Mouse (Mus musculus) embryonic facial prominence, embryonic 14.5 days (tissue): Measurements from ENCODE around the gene Fbxo4. TPM values are rescaled to one million over a fixed set of nuclear protein-coding genes. Genes with fewer than 3 reads are reported as not detected.

ENCODE experiments used
- ATAC-seq: fragments of 200-750 bp; cut with Nextera tagmentation; 2 replicates; pipeline ENCODE4 v1.8.0; 2017; ENCODE audit warnings: low read depth, moderate number of reproducible peaks, moderate TSS enrichment
- DNase-seq: peaks from one replicate; pipeline ENCODE4 v3.0.0-alpha.2; 2015; ENCODE audit warnings: low spot score
- H3K27ac ChIP-seq: fragments of 300-500 bp; sonication (generic); replicated peaks from 2 replicates; pipeline ENCODE4 v1.5.1; 2014; ENCODE audit warnings: low read depth, mild to moderate bottlenecking, low read length, moderate library complexity
- H3K27me3 ChIP-seq: fragments of 300-500 bp; sonication (generic); replicated peaks from 2 replicates; pipeline ENCODE4 v1.6.1; 2014; ENCODE audit warnings: low read length; ENCODE audit not compliant: control insufficient read depth, insufficient read depth
- H3K36me3 ChIP-seq: fragments of 300-500 bp; sonication (generic); 2 replicates; pipeline ENCODE4 v1.6.1; 2014; ENCODE audit warnings: low read length, mixed read lengths; ENCODE audit not compliant: control insufficient read depth, insufficient read depth
- H3K4me1 ChIP-seq: fragments of 300-500 bp; sonication (generic); 2 replicates; pipeline ENCODE4 v1.6.1; 2014; ENCODE audit warnings: antibody characterized with exemption, low read length; ENCODE audit not compliant: control insufficient read depth, insufficient read depth
- H3K4me2 ChIP-seq: fragments of 300-500 bp; sonication (generic); 2 replicates; pipeline ENCODE4 v1.6.1; 2014; ENCODE audit warnings: low read depth, mild to moderate bottlenecking, low read length, moderate library complexity, mixed read lengths
- H3K4me3 ChIP-seq: fragments of 300-500 bp; sonication (generic); 2 replicates; pipeline ENCODE4 v1.5.1; 2014; ENCODE audit warnings: low read depth, mild to moderate bottlenecking, low read length
- H3K9ac ChIP-seq: fragments of 300-500 bp; sonication (generic); 2 replicates; pipeline ENCODE4 v1.6.1; 2014; ENCODE audit warnings: low read depth, mild to moderate bottlenecking, low read length, moderate library complexity, mixed read lengths
- H3K9me3 ChIP-seq: fragments of 300-500 bp; sonication (generic); 2 replicates; pipeline ENCODE4 v1.6.1; 2016; ENCODE audit warnings: low read length; ENCODE audit not compliant: control insufficient read depth
- WGBS: fragments of 180-500 bp; shearing (Covaris S2); extraction: QIAGEN DNeasy Blood & Tissue Kit; methylation state at CpG from one replicate; pipeline ENCODE4 v1.1.7; 2014; 5-methylcytosine and 5-hydroxymethylcytosine counted together
- polyA plus RNA-seq: library from polyadenylated mRNA; unstranded; fragments of >200 nt; fragmentation: Nextera tagmentation; extraction: Ambion mirVana; gene quantifications from 2 replicates; pipeline ENCODE4 v1.2.1, GENCODE M21; 2014

The Fbxo4 gene
- polyA plus RNA-seq, 1 experiment from 2014 or later: 12.0 TPM

DNA sequence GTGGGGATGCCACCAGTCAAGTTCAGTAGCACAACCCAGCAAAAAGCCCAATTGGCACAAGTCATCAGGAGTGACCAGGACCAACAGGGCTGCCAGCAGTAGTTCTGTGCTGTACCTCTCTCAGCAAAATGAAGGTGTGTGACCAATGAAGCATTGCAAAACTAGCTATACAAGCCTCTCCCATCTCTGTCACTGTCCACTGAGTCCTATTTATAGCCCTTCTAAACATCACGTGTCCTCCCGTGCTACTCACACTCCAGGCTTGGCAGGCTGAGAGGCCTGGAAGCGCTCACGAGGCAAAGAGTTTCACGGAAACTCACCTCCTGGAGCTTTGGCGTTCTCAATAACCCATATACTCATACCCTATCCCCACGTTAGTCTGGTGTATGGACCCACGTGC is 17.1 kb downstream of the Fbxo4 start:
- WGBS: 84% methylated on average over 8 of the region's 8 CpGs
- ATAC-seq: no peak
- H3K27me3 ChIP-seq: no peaks in the 10 kb centered on the region

GRCm38 (mm10) chr15:3960094-3960493 is 19.3 kb downstream of the Fbxo4 start:
- H3K9me3 ChIP-seq: no peaks in the 10 kb centered on the region
- no peaks in the 10 kb centered on the region for H3K36me3 ChIP-seq
- WGBS: 36% methylated on average over 1 of the region's 1 CpGs
- DNase-seq: peak; percentile 5
- ATAC-seq: no peak
- H3K9ac ChIP-seq: no peak overlapping the region
- H3K4me3 ChIP-seq: no peak overlapping the region
- H3K4me1 ChIP-seq: no peaks in the 10 kb centered on the region
- H3K27me3 ChIP-seq: no peaks in the 10 kb centered on the region
- H3K27ac ChIP-seq: no peak overlapping the region
- H3K4me2 ChIP-seq: no peak overlapping the region

More for the DNA sequence above, 17.1 kb downstream of the Fbxo4 start:
- DNase-seq: no peak
- Histone ChIP-seq H3K27ac (no peak overlapping the region), H3K4me1 (no peaks in the 10 kb centered on the region), H3K9me3 (no peaks in the 10 kb centered on the region), H3K4me2 (no peak overlapping the region), H3K9ac (no peak overlapping the region), H3K4me3 (no peak overlapping the region), H3K36me3 (0 out of 2 replicates have a peak, but pooled peaks cover 3% of the 10 kb centered on the region)

DNA sequence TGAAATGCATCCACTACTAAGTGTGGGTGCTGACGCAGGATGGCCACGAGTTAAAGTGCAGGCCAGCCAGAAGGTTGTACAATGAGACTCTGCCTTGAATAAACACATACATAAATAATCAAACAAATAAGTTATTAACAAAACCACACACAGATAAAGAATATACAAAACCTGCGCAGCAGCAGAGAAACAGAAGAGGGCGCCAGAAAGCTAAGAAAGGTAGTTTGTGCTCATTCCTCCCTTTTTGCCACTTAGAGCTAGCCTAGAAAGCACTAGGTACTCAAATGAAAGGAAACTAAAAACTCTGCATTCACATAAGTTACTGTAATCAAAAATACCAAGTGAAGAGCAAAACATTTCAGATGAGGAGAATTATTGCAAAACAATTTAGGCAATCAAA is 21.4 kb downstream of the Fbxo4 start:
- H3K27ac ChIP-seq: no peak overlapping the region
- no peaks in the 10 kb centered on the region for H3K9me3 ChIP-seq
- no peaks in the 10 kb centered on the region for H3K36me3 ChIP-seq
- H3K4me3 ChIP-seq: no peak overlapping the region
- 0 out of 2 replicates have a peak overlapping the region, but pooled peaks have one; percentile 8 for H3K9ac ChIP-seq
- H3K4me1 ChIP-seq: no peaks in the 10 kb centered on the region
- no peaks in the 10 kb centered on the region for H3K27me3 ChIP-seq
- no peak overlapping the region for H3K4me2 ChIP-seq
- ATAC-seq (no peak), DNase-seq (peak; percentile 71)
- 37% methylated on average over 4 of the region's 4 CpGs for WGBS

DNA sequence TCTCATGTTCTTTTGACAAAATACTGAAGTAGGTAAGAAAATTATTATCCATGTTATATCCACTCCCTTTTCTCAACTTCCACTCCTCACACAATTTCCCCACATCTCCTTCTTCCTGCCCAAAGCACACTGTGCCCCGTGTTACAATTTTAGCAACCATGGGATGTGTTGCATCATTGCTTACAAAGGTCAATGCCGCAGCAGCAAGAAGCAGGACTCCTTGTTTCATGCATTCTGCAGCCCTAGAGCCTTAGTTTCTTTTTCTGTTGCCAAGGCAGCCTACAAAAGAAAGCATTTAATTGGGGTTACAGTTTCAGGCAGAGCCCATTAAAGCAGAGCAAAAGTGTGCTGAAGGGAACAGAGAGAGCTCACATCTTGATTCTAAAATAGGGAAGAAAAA is 24.4 kb downstream of the Fbxo4 start:
- H3K36me3 ChIP-seq: no peaks in the 10 kb centered on the region
- 87% methylated on average over 2 of the region's 2 CpGs for WGBS
- H3K4me2 ChIP-seq: no peak overlapping the region
- H3K27me3 ChIP-seq: no peaks in the 10 kb centered on the region
- DNase-seq (no peak), ATAC-seq (no peak)
- H3K9me3 ChIP-seq: no peaks in the 10 kb centered on the region
- no peak overlapping the region for H3K27ac ChIP-seq
- H3K4me1 ChIP-seq: no peaks in the 10 kb centered on the region
- H3K9ac ChIP-seq: no peak overlapping the region
- H3K4me3 ChIP-seq: no peak overlapping the region

DNA sequence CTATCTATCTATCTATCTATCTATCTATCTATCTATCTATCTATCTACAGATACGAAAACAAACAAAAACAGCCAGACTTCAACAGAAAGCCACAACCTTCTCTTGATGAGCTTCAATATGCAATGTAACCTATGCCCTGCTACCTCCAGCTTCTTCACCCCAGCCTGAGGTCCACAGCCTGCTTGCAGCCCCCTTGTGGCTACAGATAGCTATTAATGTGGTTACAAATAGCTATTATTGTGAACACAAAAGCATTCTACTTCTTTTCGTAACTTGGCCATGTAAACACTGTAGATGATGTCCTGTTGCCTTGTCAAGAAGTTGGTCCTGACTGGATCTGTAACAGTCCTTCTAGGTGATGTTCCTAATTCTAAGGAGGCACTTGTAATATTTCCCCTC is 41.2 kb downstream of the Fbxo4 start:
- ATAC-seq (no peak), DNase-seq (no peak)
- WGBS: 94% methylated on average over 2 of the region's 2 CpGs

GRCm38 (mm10) chr15:3936056-3936455 is 43.3 kb downstream of the Fbxo4 start:
- H3K9ac ChIP-seq: no peak overlapping the region
- DNase-seq (no peak), ATAC-seq (no peak)
- H3K4me1 ChIP-seq: no peaks in the 10 kb centered on the region
- H3K27me3 ChIP-seq: no peaks in the 10 kb centered on the region
- no peaks in the 10 kb centered on the region for H3K9me3 ChIP-seq
- WGBS: 87% methylated on average over 3 of the region's 3 CpGs
- no peak overlapping the region for H3K27ac ChIP-seq
- no peak overlapping the region for H3K4me3 ChIP-seq
- no peaks in the 10 kb centered on the region for H3K36me3 ChIP-seq
- no peak overlapping the region for H3K4me2 ChIP-seq

More for the DNA sequence above, 41.2 kb downstream of the Fbxo4 start:
- H3K27ac ChIP-seq: no peak overlapping the region
- no peak overlapping the region for H3K9ac ChIP-seq
- no peaks in the 10 kb centered on the region for H3K9me3 ChIP-seq
- H3K4me2 ChIP-seq: no peak overlapping the region
- no peaks in the 10 kb centered on the region for H3K4me1 ChIP-seq
- no peaks in the 10 kb centered on the region for H3K36me3 ChIP-seq
- H3K27me3 ChIP-seq: no peaks in the 10 kb centered on the region
- no peak overlapping the region for H3K4me3 ChIP-seq

GRCm38 (mm10) chr15:3933466-3933865 is 45.9 kb downstream of the Fbxo4 start:
- no peak for ATAC-seq
- no peak overlapping the region for H3K9ac ChIP-seq
- WGBS: 78% methylated on average over 4 of the region's 4 CpGs

DNA sequence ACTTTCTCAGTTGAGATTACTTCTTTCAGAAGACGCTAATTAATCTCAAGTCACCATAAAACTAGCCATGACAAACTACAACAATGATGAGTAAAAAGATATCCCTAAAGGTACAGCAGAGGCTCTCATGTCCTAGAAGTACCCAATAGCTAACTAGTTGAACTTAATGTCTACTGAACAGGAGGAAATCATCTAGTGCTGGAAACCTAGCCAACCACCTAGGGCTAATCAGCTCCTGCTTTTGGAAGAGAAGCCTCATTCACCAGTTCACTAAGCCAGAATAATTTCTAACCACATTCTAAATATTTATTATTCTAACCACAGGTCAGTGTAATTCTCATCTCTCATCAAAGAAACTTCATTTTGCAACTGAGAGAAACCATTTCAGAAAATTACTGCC is 47.4 kb downstream of the Fbxo4 start:
- no peaks in the 10 kb centered on the region for H3K9me3 ChIP-seq
- 93% methylated on average over 1 of the region's 1 CpGs for WGBS
- H3K36me3 ChIP-seq: no peaks in the 10 kb centered on the region
- no peaks in the 10 kb centered on the region for H3K27me3 ChIP-seq
- H3K9ac ChIP-seq: no peak overlapping the region
- DNase-seq: no peak
- H3K4me2 ChIP-seq: no peak overlapping the region
- H3K4me3 ChIP-seq: no peak overlapping the region
- H3K4me1 ChIP-seq: no peaks in the 10 kb centered on the region
- no peak for ATAC-seq
- H3K27ac ChIP-seq: no peak overlapping the region

More at GRCm38 (mm10) chr15:3933466-3933865, 45.9 kb downstream of the Fbxo4 start:
- no peaks in the 10 kb centered on the region for H3K4me1 ChIP-seq
- no peaks in the 10 kb centered on the region for H3K27me3 ChIP-seq
- H3K9me3 ChIP-seq: no peaks in the 10 kb centered on the region
- no peak overlapping the region for H3K4me3 ChIP-seq
- no peak for DNase-seq
- no peak overlapping the region for H3K27ac ChIP-seq
- H3K36me3 ChIP-seq: no peaks in the 10 kb centered on the region
- no peak overlapping the region for H3K4me2 ChIP-seq
